Mouse (Mus musculus) cortical plate, adult 2 months (tissue): ENCODE measurements around the gene Cobl. TPM values are rescaled to one million over a fixed set of nuclear protein-coding genes. Genes with fewer than 3 reads are reported as not detected.

Experiments
- H3K27ac ChIP-seq: fragments of 200-500 bp; 2 replicates; pipeline ENCODE4 v1.5.1; 2012; ENCODE audit warnings: low read length, control low read depth, inconsistent platforms; ENCODE audit not compliant: insufficient read depth
- H3K4me1 ChIP-seq: fragments of 200-500 bp; 2 replicates; pipeline ENCODE4 v1.6.1; 2011; ENCODE audit warnings: low read length; ENCODE audit not compliant: control insufficient read depth, insufficient read depth
- H3K4me3 ChIP-seq: fragments of 200-500 bp; 2 replicates; pipeline ENCODE4 v1.5.1; 2011; ENCODE audit warnings: mild to moderate bottlenecking, low read length, control low read depth; ENCODE audit not compliant: insufficient read depth
- CTCF ChIP-seq: fragments of 200-500 bp; IDR thresholded peaks from 2 replicates; pipeline ENCODE4 v1.5.1; 2011; ENCODE audit warnings: mild to moderate bottlenecking, control low read depth, low read length; ENCODE audit not compliant: insufficient read depth; ENCODE audit errors: extremely low read depth
- POLR2A ChIP-seq: fragments of 200-500 bp; IDR thresholded peaks from 2 replicates; pipeline ENCODE4 v1.6.1; 2011; ENCODE audit warnings: mild to moderate bottlenecking, low read length, control low read depth; ENCODE audit not compliant: insufficient read depth; ENCODE audit errors: extremely low read depth
- polyA plus RNA-seq: library from polyadenylated mRNA; depleted of rRNA; stranded (reverse); fragments of >200 nt; gene quantifications from 2 replicates; pipeline ENCODE4 v1.2.3, GENCODE M21; 2012; rRNA removed

Gene Cobl
- polyA plus RNA-seq: 50.5 and 51.6 TPM in 2 replicates

DNA sequence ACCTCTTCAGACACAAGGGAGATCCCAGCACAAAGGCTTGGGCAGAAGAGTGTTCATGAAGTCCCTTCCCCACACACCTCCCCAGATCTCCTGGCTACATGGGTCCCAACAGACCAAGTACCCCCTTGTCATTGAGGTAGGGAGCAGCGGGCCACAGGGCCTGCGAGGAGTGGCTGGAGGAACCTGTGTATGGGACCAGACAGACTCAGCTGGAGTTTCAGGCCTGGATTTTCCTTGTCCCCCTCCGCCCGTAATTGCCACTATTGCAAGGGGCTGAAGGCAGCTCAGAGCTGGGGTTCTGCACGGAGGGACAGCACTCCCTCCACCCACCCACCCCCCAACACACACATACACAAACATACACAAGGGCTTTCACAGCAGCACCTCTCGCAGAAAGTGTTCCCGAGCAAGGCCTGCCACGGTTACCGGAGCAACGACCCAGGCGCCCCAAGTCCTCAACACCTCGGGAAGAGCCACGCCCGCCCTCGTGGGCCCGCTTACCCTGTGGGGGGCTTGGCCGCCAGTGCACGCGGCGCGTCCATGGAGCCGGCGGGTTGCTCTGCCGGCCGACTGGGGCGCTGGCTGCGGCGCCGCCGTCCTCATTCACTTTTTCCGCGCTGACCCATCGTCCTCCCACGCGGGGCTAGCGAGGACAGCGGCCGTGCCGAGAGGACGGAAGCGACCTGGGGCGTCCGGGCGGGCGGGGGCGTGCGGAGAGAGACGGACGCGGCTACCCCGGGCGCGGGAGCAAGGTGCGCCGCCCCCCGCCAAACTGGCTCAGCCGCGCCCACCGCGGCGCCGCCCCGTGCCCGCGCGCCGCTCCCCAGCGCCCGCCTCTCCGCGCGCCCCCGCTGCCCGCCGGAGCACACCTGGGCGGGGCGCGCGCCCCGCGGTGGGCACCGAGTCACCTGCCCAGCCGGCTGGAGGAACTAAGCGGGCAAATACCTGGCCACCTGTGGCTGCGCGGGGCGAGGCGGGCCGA is at the start of gene Cobl:
Cobl (minus strand) TSS at position 780 of the 982 bp plus-strand sequence.
- H3K4me3 ChIP-seq: peak within 1 kb of the TSS; percentile 76
- TF ChIP-seq POLR2A (no peak), CTCF (no peak)
- peak within 1 kb of the TSS; percentile 35 for H3K27ac ChIP-seq
- H3K4me1 ChIP-seq: peaks cover 7% of the 10 kb centered on the region

DNA sequence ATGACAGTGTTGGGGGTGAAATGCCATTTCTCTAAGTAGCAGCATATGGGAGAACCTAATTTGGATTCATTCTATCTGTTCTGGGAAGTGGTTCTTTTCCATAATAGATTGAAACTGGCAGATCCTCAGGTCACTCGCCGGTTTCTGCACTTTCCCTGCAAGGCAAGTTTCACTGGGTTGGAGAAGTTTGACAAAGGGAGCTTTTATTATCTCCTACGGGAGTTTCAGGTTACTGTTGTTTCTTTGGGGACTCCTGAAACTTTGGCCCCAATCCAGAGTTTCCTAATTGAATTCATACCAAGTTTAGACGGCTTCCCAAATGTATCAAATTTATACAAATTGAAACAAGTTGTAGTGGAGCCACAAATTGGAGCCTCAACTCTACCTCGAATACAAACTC is 49.0 kb upstream of the Cobl start:
- no peak overlapping the region for H3K27ac ChIP-seq
- no peak overlapping the region for H3K4me3 ChIP-seq
- TF ChIP-seq POLR2A: no peak
- TF ChIP-seq CTCF: no peak
- H3K4me1 ChIP-seq: no peaks in the 10 kb centered on the region

DNA sequence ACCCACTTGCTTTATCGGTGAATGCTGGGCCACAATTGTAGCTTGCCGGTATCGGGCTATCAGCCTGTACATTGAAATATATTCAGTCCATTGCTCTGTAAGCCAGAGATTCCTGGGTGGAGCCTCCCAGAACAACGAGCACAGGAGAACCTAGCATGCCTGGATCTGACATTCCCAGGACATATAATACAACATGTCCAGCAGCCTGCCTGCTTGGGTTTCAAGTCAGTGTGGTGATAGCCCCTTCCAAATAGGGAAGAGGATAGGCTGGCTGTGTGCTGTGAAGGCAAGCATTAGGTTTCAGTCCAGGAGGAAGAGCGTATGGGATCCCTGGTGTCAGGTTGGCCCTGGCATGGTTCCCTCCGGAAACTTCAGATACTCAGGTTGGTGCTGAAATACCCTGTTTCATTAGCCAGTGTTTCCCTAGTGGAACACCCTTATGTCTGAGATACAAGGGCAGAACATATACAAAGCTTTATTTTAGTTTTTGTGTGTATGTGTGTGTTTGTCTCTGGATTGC is 41.7 kb upstream of the Cobl start:
- no peak overlapping the region for H3K27ac ChIP-seq
- H3K4me1 ChIP-seq: no peaks in the 10 kb centered on the region
- TF ChIP-seq POLR2A (no peak), CTCF (no peak)
- no peak overlapping the region for H3K4me3 ChIP-seq

DNA sequence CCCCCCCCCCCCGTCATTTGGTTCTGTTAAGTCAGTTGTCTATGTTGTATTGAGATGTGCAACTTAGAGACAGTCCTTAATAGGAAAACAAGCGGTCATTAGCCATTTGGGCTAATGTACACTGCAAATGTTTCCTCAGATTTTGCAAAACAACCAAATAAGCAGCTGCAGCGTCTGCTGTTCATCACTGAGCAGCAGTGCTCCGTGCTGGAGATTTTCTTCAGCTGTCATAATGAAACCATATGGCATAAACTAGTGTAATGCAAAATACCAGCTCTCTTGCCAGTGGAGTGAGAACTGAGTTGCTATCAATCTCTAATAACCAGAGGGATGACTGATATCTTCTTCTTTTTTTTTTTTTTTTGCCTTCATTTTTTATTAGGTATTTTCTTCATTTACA is 39.0 kb upstream of the Cobl start:
- no peak for TF ChIP-seq POLR2A
- no peak for TF ChIP-seq CTCF
- Histone ChIP-seq H3K4me3 (no peak overlapping the region), H3K27ac (no peak overlapping the region), H3K4me1 (no peaks in the 10 kb centered on the region)

DNA sequence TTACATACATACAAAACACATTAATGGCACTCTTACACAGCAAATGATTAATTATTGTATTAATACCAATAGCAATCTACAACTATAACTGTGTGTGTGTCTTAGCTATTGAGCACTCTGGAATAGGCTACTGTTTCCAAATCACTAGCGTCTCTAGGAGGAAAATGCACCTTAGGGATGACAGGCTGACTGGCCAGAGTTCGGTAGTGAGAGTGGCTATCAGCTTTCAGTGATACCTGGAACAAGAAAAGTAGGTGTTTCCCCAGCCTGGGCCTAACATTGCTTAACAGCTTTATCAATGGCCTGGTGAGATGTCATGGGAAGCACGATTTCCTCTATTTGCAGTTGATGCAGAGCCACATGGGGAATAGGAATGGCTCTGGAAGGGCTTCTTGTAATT is 37.0 kb upstream of the Cobl start:
- TF ChIP-seq CTCF: no peak
- Histone ChIP-seq H3K4me1 (no peaks in the 10 kb centered on the region), H3K4me3 (no peak overlapping the region), H3K27ac (no peak overlapping the region)

DNA sequence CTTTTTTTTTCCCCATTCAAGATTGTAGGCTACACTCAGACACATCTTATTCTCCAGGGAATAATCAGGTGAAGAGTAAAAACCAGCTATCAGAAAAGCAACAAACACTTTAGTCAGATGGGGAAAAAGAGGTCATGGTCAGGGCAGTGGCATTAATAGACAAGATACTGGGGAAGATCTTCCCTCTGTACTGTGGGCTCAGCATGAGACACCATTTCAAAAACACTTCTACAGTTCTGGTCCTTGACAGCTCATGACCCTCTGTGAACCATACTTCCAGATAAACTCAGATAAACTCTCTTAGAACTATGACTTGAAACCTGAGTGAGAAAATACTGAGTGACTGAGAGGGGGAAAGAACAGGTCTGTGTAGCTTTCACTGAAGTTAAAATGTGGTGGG is 29.0 kb upstream of the Cobl start:
- H3K27ac ChIP-seq: no peak overlapping the region
- H3K4me3 ChIP-seq: no peak overlapping the region
- no peaks in the 10 kb centered on the region for H3K4me1 ChIP-seq
- TF ChIP-seq POLR2A: no peak
- TF ChIP-seq CTCF: no peak

DNA sequence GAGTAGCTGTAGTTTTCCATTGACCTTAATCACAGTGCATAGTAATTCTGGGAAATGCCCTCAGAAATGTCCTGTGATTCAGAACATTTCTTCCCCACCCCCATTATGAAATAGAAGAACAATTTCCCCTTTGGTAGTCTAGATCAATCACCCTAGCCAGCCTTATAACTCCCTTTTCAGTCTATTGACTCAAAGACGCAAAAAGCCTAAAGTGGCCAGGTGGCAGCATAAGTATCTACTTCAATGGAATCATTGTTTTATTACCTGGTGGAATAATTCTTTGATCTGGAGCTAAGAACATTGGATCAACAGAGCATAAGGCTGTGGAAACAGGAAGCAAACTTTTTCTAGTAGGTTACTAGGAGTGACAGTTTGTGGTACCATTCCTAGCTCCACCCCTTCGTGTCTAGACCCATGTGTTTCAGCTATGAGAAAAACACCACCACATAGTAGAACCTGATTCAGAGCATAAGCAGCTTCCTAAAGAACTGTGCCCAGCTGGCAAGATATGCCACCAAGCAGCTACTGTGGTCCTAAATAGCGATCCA is 15.2 kb upstream of the Cobl start:
- Histone ChIP-seq H3K4me1 (no peaks in the 10 kb centered on the region), H3K27ac (no peak overlapping the region), H3K4me3 (no peak overlapping the region)
- TF ChIP-seq CTCF: no peak
- TF ChIP-seq POLR2A: no peak

DNA sequence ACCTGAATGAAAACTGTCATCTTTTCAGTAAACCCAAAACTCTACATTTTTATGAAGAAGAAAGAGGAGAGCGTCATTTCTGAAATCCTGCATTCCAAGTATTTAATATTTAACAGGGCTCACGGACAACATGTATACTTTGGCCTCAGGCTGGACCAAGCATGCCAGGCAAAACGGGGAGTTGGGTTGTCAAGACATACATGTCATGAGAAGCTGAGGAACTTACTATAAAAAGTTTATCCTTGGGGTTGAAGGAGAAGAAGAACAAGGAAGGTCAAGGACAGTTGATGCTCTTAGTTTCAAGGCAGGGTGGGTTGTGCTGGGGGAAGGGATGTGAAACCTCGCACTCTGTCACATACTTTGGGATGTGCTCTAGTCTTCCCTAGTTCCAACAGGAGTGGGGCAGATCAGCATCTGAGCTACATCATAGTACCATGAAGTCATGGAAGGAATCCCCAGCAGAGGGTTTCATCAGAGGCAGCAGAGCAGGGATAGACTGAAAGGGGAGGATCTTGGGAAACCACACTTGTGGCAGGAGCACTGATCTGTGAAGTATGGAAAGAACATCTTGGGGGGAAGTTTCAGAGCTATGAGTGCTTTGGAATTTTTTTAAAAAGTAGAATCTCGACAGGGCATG is 9.7 kb upstream of the Cobl start:
- TF ChIP-seq POLR2A: no peak
- no peak for TF ChIP-seq CTCF
- Histone ChIP-seq H3K27ac (0 out of 2 replicates have a peak overlapping the region, but pooled peaks have one; percentile 7), H3K4me3 (no peak overlapping the region), H3K4me1 (no peaks in the 10 kb centered on the region)

DNA sequence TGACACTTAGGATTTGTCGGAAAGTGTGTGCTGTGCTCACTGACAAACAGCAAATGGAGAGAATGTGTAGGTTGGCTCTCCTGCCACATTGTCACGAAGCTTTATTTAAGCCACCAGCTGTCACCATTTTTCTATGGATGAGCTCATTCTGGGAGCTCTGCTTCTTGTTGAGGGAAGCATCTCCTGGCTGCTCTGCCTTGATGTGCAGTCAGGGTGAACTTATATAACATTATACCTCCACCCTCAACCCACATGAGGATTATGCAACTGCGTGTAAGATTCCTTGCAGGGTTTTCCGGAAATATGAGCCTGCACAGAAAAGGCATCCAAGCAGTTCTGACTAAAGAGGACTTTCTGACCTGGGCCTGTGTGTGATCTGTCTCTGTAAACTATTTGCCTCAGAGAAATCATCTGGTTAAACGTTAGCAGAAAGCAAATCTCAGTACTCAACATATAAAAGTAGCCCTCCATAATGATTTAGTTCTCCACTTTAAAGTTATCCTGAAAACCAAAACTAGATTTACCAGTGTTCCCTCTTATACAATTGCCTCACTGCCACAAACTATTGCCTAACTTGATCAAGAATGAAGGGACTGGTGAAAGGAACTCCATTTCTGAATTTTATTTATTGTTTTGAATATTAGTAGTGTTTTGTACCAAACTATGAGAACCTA is 9.0 kb upstream of the Cobl start:
- Histone ChIP-seq H3K4me1 (no peaks in the 10 kb centered on the region), H3K4me3 (no peak overlapping the region), H3K27ac (no peak overlapping the region)
- no peak for TF ChIP-seq CTCF
- TF ChIP-seq POLR2A: no peak; the same call in 1 of the 2 replicates

DNA sequence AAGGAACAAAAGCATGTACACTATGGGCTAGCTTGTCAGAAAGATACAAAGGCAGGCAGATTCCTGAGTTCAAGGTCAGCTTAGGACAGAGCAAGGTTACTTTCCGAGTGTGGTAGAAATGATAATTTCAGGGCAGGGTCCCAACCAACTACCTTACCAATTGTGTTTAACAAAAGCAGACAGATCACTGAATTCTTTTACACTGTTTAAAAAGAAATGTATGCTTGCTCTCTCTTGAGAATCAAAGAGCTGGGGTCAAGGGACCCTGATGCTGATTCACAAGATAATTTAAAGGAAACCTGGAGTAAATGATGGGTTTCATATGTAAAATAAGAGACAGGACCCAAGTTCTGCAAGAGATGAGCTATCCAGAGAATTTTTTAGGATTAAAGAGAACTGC is 4.9 kb upstream of the Cobl start:
- peaks cover 5% of the 10 kb centered on the region for H3K4me1 ChIP-seq
- no peak overlapping the region for H3K27ac ChIP-seq
- no peak overlapping the region for H3K4me3 ChIP-seq
- TF ChIP-seq CTCF: no peak
- TF ChIP-seq POLR2A: no peak
